Mouse (Mus musculus): ENCODE measurements around the gene Cped1.

DNA sequence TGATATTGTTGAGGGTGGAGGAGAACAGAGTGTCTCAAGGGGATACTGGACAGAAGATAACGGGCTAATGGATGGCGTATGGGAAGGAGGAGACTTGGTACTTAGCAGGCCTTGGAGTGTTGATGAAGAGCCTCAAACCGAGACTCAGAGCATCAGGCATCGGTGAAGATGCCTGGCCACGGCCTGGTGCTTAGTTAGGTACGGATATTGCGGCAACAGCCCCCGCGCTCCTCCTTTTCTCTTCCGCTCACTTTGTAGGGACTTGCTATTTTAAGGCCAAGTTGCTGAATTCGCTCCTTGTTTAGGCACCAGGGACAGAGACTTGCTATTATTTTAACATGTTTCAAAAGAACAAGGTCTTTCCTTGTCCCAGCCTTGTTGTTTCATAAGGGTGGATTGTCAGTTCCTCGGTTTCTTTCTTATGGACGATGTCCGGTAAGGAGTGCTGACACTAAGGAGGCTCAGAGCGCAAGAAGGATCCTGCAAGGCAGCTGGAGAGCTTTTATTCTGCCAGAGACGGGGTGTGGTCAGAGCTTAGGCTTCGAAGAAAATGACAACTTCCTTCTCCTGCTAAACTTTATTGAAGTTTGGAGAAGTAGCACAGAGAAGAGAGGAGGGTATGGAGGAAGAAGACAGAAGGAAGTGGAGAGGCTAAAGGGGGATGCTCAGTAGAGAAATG lies 16.9 kb downstream of the Cped1 start:
- TF ChIP-seq TAL1 (conservative IDR thresholded peaks at IDR 0.05; ENCODE audit: low read depth, low read length) (no peak), GATA2 (IDR thresholded peaks at IDR 0.05; ENCODE audit: borderline replicate concordance, low read depth, low read length) (no peak), POLR2AphosphoS5 (IDR thresholded peaks at IDR 0.05; ENCODE audit: insufficient replicate concordance, low read depth, low read length) (no peak)
